Mouse (Mus musculus) hindbrain, embryonic 12.5 days (tissue): ENCODE results near the gene Rnf216. TPM values are rescaled to one million over a fixed set of nuclear protein-coding genes. Genes with fewer than 3 reads are reported as not detected.

Experiments used
- ATAC-seq: fragments of 200-750 bp; cut with Nextera tagmentation; 2 replicates; pipeline ENCODE4 v1.8.0; 2017; ENCODE audit warnings: moderate TSS enrichment; ENCODE audit not compliant: low FRiP score
- H3K27ac ChIP-seq: fragments of 300-500 bp; sonication (generic); 2 replicates; pipeline ENCODE4 v1.5.1; 2016; ENCODE audit warnings: mild to moderate bottlenecking
- H3K27me3 ChIP-seq: fragments of 300-500 bp; sonication (generic); 2 replicates; pipeline ENCODE4 v1.6.1; 2016; ENCODE audit warnings: mild to moderate bottlenecking
- H3K36me3 ChIP-seq: fragments of 300-500 bp; sonication (generic); 2 replicates; pipeline ENCODE4 v1.6.1; 2016; ENCODE audit warnings: mild to moderate bottlenecking
- H3K4me1 ChIP-seq: fragments of 300-500 bp; sonication (generic); 2 replicates; pipeline ENCODE4 v1.6.1; 2016
- H3K4me2 ChIP-seq: fragments of 300-500 bp; sonication (generic); replicated peaks from 2 replicates; pipeline ENCODE4 v1.6.1; 2016; ENCODE audit warnings: mild to moderate bottlenecking
- H3K4me3 ChIP-seq: fragments of 300-500 bp; sonication (generic); 2 replicates; pipeline ENCODE4 v1.5.1; 2016; ENCODE audit warnings: mild to moderate bottlenecking
- H3K9ac ChIP-seq: fragments of 300-500 bp; sonication (generic); 2 replicates; pipeline ENCODE4 v1.6.1; 2016; ENCODE audit warnings: mild to moderate bottlenecking, moderate library complexity
- H3K9me3 ChIP-seq: fragments of 300-500 bp; sonication (generic); replicated peaks from 2 replicates; pipeline ENCODE4 v1.6.1; 2016; ENCODE audit warnings: mild to moderate bottlenecking
- WGBS: fragments of 180-500 bp; shearing (Covaris S2); methylation state at CpG from one replicate; pipeline ENCODE4 v1.1.7; 2016; 5-methylcytosine and 5-hydroxymethylcytosine counted together
- polyA plus RNA-seq: library from polyadenylated mRNA; unstranded; fragments of >200 nt; fragmentation: Nextera tagmentation; extraction: Ambion mirVana; gene quantifications from 2 replicates; pipeline ENCODE4 v1.2.1, GENCODE M21; 2016

Gene Rnf216
- polyA plus RNA-seq, 1 experiment from 2014 or later: 49.4 TPM

DNA sequence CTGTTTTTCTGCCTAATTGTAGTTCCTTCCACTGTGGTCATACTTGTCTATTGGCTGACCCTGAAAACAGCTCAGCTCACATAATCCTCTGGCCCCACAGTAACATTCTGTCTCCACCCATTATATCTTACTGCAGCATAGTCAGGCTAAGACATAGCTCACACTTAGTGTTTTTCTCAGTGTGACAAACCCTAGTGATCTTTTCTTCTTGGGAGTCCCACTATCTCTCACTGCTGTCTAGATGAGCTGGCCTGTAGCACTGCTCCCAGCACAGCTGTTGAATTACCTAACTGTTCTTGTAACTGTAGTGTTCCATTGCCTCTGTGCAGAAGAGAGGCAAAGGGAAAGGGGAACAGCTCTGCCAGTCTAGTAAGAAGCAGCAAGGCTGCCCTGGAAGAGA lies 53.6 kb downstream of the Rnf216 start:
- Histone ChIP-seq H3K36me3 (peaks cover 22% of the 10 kb centered on the region), H3K9me3 (no peaks in the 10 kb centered on the region), H3K27me3 (no peaks in the 10 kb centered on the region), H3K4me3 (no peak overlapping the region), H3K27ac (0 out of 2 replicates have a peak overlapping the region, but pooled peaks have one; percentile 7), H3K4me1 (peaks cover 7% of the 10 kb centered on the region; the same call in 1 of the 2 replicates), H3K4me2 (no peak overlapping the region), H3K9ac (no peak overlapping the region)
- no peak for ATAC-seq

DNA sequence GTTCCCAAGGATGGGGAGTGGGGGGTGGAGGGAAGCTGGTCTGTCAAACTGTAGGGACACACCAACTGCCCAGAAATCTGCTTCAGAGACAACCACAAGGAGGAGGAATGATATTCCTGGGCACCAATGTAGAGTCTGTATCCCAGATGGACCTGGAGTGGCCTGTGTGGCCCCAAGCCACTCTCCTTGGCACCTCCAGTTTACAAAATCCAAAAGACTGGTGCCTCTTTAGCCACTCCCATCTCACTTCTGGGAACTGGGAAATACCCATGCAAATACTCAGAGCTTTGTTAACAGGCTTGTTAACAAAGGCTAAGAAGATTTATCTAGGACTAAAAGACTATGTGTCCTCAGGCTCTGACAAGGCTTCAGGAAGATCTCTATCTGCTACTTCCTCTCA lies 54.1 kb downstream of the Rnf216 start:
- Histone ChIP-seq H3K9me3 (no peaks in the 10 kb centered on the region), H3K27ac (0 out of 2 replicates have a peak overlapping the region, but pooled peaks have one; percentile 7), H3K9ac (no peak overlapping the region), H3K4me1 (peaks cover 7% of the 10 kb centered on the region; the same call in 1 of the 2 replicates), H3K27me3 (no peaks in the 10 kb centered on the region), H3K4me3 (no peak overlapping the region), H3K4me2 (no peak overlapping the region), H3K36me3 (peaks cover 24% of the 10 kb centered on the region)
- no peak for ATAC-seq

GRCm38 (mm10) chr5:143058208-143058607 lies 54.6 kb downstream of the Rnf216 start:
- Histone ChIP-seq H3K27me3 (no peaks in the 10 kb centered on the region), H3K9me3 (no peaks in the 10 kb centered on the region), H3K36me3 (peaks cover 19% of the 10 kb centered on the region), H3K4me2 (no peak overlapping the region), H3K9ac (no peak overlapping the region), H3K27ac (no peak overlapping the region), H3K4me1 (peaks cover 7% of the 10 kb centered on the region; the same call in 1 of the 2 replicates), H3K4me3 (no peak overlapping the region)
- ATAC-seq: no peak
- 62% methylated on average over 2 of the region's 2 CpGs for WGBS

- Histone ChIP-seq H3K36me3 (peaks cover 18% of the 10 kb centered on the region; the same call in 1 of the 2 replicates), H3K4me2 (no peak overlapping the region), H3K27me3 (no peaks in the 10 kb centered on the region), H3K27ac (no peak overlapping the region), H3K4me3 (no peak overlapping the region), H3K4me1 (peaks cover 7% of the 10 kb centered on the region; the same call in 1 of the 2 replicates), H3K9me3 (no peaks in the 10 kb centered on the region), H3K9ac (no peak overlapping the region)
- ATAC-seq: no peak
- 65% methylated on average over 1 of the region's 1 CpGs for WGBS
These were observed 55.0 kb downstream of the Rnf216 start for GRCm38 (mm10) chr5:143057753-143058152.

- no peaks in the 10 kb centered on the region for H3K9me3 ChIP-seq
- no peaks in the 10 kb centered on the region for H3K27me3 ChIP-seq
- no peak overlapping the region for H3K9ac ChIP-seq
- H3K4me3 ChIP-seq: no peak overlapping the region
- peaks cover 18% of the 10 kb centered on the region; the same call in 1 of the 2 replicates for H3K36me3 ChIP-seq
- H3K4me1 ChIP-seq: peaks cover 4% of the 10 kb centered on the region; the same call in 1 of the 2 replicates
- ATAC-seq: no peak
- WGBS: 87% methylated on average over 4 of the region's 4 CpGs
- no peak overlapping the region for H3K27ac ChIP-seq
- H3K4me2 ChIP-seq: no peak overlapping the region
These were observed 56.5 kb downstream of the Rnf216 start for GRCm38 (mm10) chr5:143056191-143056880.

DNA sequence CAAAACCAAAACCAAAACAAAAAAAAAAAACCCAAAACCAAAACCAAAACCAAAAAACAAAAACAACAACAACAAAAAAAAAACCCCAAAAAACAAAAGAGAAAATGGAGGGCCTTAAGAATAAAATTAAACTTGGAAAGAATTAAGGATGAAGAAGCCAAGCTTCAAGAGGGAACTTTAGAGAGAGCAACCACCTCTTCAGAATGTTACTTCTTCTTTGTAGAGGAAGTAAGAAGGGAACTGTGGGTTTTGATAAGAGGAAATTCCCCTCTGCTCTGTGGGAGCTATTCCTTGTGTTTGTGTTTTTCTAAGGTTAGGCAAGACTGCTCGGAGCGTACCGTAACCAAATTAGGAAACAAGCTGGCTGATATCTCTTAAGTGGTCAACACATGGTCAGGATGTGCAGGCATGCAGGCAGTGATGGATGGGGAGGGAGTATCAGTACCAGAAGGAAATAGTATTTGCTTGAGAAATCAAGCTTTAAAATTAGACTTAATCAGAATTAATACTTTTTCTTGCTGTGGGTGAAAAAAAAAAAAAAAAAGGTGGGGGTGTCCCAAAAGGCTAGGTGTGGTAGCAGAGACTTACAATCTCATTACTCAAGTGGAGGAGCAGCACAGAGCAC lies 57.2 kb downstream of the Rnf216 start:
- WGBS: 72% methylated on average over 3 of the region's 3 CpGs
- Histone ChIP-seq H3K4me3 (no peak overlapping the region), H3K27me3 (no peaks in the 10 kb centered on the region), H3K9ac (no peak overlapping the region), H3K36me3 (peaks cover 18% of the 10 kb centered on the region; the same call in 1 of the 2 replicates), H3K9me3 (no peaks in the 10 kb centered on the region), H3K27ac (no peak overlapping the region), H3K4me1 (peaks cover under 1% of the 10 kb centered on the region; the same call in 1 of the 2 replicates), H3K4me2 (no peak overlapping the region)
- no peak for ATAC-seq

DNA sequence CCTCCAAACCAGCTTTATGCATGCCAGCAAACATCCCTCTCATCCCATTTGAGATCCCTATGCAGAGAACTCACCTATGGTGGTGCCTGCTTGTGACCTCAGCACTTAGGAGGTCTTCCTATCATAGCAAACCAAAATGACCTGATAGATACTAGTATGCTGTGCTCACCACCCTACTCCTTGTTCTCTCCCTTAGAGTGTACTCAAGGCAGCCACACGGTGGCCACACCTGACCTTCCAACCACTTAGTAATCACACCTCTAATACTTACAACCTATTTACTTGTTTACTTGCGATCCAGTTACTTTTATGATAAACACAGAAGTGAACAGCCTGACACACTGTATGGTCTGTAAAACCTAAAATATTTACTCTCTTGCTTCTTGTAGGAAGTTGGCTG lies 58.1 kb downstream of the Rnf216 start:
- Histone ChIP-seq H3K9me3 (no peaks in the 10 kb centered on the region), H3K4me1 (peaks cover 10% of the 10 kb centered on the region), H3K9ac (no peak overlapping the region), H3K4me3 (no peak overlapping the region), H3K27ac (no peak overlapping the region), H3K27me3 (no peaks in the 10 kb centered on the region), H3K36me3 (peaks cover 18% of the 10 kb centered on the region; the same call in 1 of the 2 replicates), H3K4me2 (no peak overlapping the region)
- 92% methylated on average over 2 of the region's 2 CpGs for WGBS
- ATAC-seq: no peak

DNA sequence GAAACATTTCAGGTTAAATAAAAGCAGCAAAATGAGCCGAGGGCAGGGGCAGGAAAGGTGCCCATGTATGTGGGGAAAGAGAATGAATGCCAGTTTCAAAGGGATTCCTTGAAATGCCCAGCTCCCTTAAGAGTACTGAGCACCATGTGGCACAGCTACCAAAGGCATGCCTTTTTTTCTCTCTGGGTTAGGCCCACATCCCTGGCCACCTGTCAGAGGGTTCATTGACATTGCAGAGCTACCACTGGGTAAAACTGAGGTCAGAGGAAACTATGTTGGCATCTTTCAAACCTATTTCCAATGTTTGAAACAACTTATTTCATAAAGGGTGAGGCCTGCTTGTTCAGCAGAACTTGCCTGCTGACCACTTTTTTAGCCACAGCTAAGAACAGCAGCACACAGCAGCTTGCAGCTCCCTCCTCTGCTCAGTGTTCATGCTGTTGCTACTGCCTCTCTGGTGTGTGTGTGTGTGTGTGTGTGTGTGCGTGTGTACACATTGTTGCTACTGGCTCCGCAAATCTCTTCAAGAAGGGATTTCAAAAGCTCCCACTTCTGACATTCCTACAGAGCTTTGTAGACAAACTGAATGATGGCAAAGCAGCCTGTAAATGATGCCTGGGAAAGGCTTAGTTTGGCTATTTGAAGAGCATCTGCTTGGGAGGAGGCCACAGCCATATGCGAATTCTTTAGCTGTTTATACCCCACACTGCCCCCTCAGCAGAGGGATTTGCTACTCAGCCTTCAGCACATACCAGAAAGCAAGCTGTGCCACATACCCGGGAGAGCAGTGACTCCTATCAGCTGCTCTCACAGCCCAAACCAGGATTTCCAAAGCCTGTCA lies 59.4 kb downstream of the Rnf216 start:
- Histone ChIP-seq H3K4me3 (no peak overlapping the region), H3K9ac (no peak overlapping the region), H3K9me3 (no peaks in the 10 kb centered on the region), H3K27me3 (no peaks in the 10 kb centered on the region), H3K4me2 (no peak overlapping the region), H3K4me1 (peaks cover 21% of the 10 kb centered on the region), H3K27ac (0 out of 2 replicates have a peak overlapping the region, but pooled peaks have one; percentile 6), H3K36me3 (0 out of 2 replicates have a peak, but pooled peaks cover 8% of the 10 kb centered on the region)
- WGBS: 61% methylated on average over 5 of the region's 5 CpGs
- ATAC-seq: no peak

- H3K4me2 ChIP-seq: no peak overlapping the region
- H3K36me3 ChIP-seq: 0 out of 2 replicates have a peak, but pooled peaks cover 8% of the 10 kb centered on the region
- ATAC-seq: no peak
- no peak overlapping the region for H3K9ac ChIP-seq
- H3K4me1 ChIP-seq: peaks cover 25% of the 10 kb centered on the region
- WGBS: 90% methylated on average over 2 of the region's 2 CpGs
- no peaks in the 10 kb centered on the region for H3K9me3 ChIP-seq
- no peaks in the 10 kb centered on the region for H3K27me3 ChIP-seq
- H3K4me3 ChIP-seq: no peak overlapping the region
- no peak overlapping the region for H3K27ac ChIP-seq
These were observed 60.1 kb downstream of the Rnf216 start for GRCm38 (mm10) chr5:143052677-143053076.

- H3K4me1 ChIP-seq: peaks cover 25% of the 10 kb centered on the region
- H3K4me2 ChIP-seq: no peak overlapping the region
- ATAC-seq: no peak
These were observed 60.9 kb downstream of the Rnf216 start for GRCm38 (mm10) chr5:143051851-143052250.

GRCm38 (mm10) chr5:143050273-143050672 lies 62.5 kb downstream of the Rnf216 start:
- no peak overlapping the region for H3K9ac ChIP-seq
- 0 out of 2 replicates have a peak, but pooled peaks cover 3% of the 10 kb centered on the region for H3K36me3 ChIP-seq
- H3K4me3 ChIP-seq: no peak overlapping the region
- H3K27ac ChIP-seq: peak overlapping the region; percentile 52
- ATAC-seq: no peak
- WGBS: 79% methylated on average over 5 of the region's 5 CpGs
- H3K27me3 ChIP-seq: no peaks in the 10 kb centered on the region
- no peaks in the 10 kb centered on the region for H3K9me3 ChIP-seq
- H3K4me1 ChIP-seq: peaks cover 25% of the 10 kb centered on the region
- no peak overlapping the region for H3K4me2 ChIP-seq

More at GRCm38 (mm10) chr5:143051851-143052250, 60.9 kb downstream of the Rnf216 start:
- no peaks in the 10 kb centered on the region for H3K27me3 ChIP-seq
- 0 out of 2 replicates have a peak, but pooled peaks cover 8% of the 10 kb centered on the region for H3K36me3 ChIP-seq
- no peaks in the 10 kb centered on the region for H3K9me3 ChIP-seq
- no peak overlapping the region for H3K27ac ChIP-seq
- no peak overlapping the region for H3K4me3 ChIP-seq
- no peak overlapping the region for H3K9ac ChIP-seq
- 87% methylated on average over 6 of the region's 6 CpGs for WGBS

GRCm38 (mm10) chr5:143049746-143050145 lies 63.0 kb downstream of the Rnf216 start:
- Histone ChIP-seq H3K4me3 (no peak overlapping the region), H3K9me3 (no peaks in the 10 kb centered on the region), H3K9ac (no peak overlapping the region), H3K36me3 (0 out of 2 replicates have a peak, but pooled peaks cover 3% of the 10 kb centered on the region), H3K4me2 (no peak overlapping the region), H3K4me1 (peaks cover 25% of the 10 kb centered on the region), H3K27me3 (no peaks in the 10 kb centered on the region), H3K27ac (peak overlapping the region; percentile 52)
- no peak for ATAC-seq
- 50% methylated on average over 4 of the region's 4 CpGs for WGBS
